Mouse (Mus musculus) G1E (cell line): Measurements from ENCODE around the gene Tcta. TPM values are rescaled to one million over a fixed set of nuclear protein-coding genes. Genes with fewer than 3 reads are reported as not detected.
"Not testable (repeated sequence)": the region's sequence is repeated elsewhere in the genome, so short reads cannot be mapped to it uniquely, and the experiment has no call there.

Source experiments
- ATAC-seq: 2 replicates; pipeline ENCODE4 v1.8.0; 2016; ENCODE audit warnings: mild to moderate bottlenecking; ENCODE audit not compliant: insufficient number of reproducible peaks, poor library complexity, low FRiP score, severe bottlenecking; ENCODE audit errors: extremely low read depth
- DNase-seq: peaks from one replicate; pipeline ENCODE4 v3.0.0; 2012; ENCODE audit warnings: low spot score
- H3K27me3 ChIP-seq: 2 replicates; pipeline ENCODE4 v1.6.1; 2012; ENCODE audit warnings: mild to moderate bottlenecking, low read length, inconsistent platforms; ENCODE audit not compliant: insufficient read depth
- H3K36me3 ChIP-seq: replicated peaks from 2 replicates; pipeline ENCODE3; 2012; ENCODE audit warnings: mild to moderate bottlenecking, inconsistent platforms
- H3K4me1 ChIP-seq: 2 replicates; pipeline ENCODE4 v1.6.1; 2012; ENCODE audit warnings: low read depth, low read length, inconsistent platforms, mixed read lengths; ENCODE audit not compliant: insufficient read depth
- H3K4me3 ChIP-seq: 2 replicates; pipeline ENCODE4 v1.5.1; 2012; ENCODE audit warnings: low read depth, mild to moderate bottlenecking, inconsistent platforms, low read length, moderate library complexity, mixed read lengths
- H3K9me3 ChIP-seq: replicated peaks from 2 replicates; pipeline ENCODE4 v1.6.1; 2012; ENCODE audit warnings: inconsistent platforms
- CTCF ChIP-seq: IDR thresholded peaks from 2 replicates; pipeline ENCODE4 v1.5.1; 2012; ENCODE audit warnings: low read depth, low read length, inconsistent platforms, mixed read lengths
- GATA1 ChIP-seq: IDR thresholded peaks from 2 replicates; pipeline ENCODE4 v1.6.1; 2012; ENCODE audit warnings: borderline replicate concordance, low read length, inconsistent platforms, mixed read lengths
- GATA2 ChIP-seq: IDR thresholded peaks from 2 replicates; pipeline ENCODE4 v1.6.1; 2012; ENCODE audit warnings: low read depth, low read length, inconsistent platforms, borderline replicate concordance
- POLR2AphosphoS5 ChIP-seq: IDR thresholded peaks from 2 replicates; pipeline ENCODE4 v1.6.1; 2012; ENCODE audit warnings: low read depth, low read length, inconsistent platforms; ENCODE audit not compliant: insufficient replicate concordance
- TAL1 ChIP-seq: conservative IDR thresholded peaks from 2 replicates; pipeline ENCODE4 v1.6.1; 2012; ENCODE audit warnings: low read depth, low read length, inconsistent platforms, mixed read lengths
- polyA plus RNA-seq: library from polyadenylated mRNA; stranded (reverse); fragments of >175 nt; gene quantifications from 2 replicates; pipeline ENCODE4 v1.2.3, GENCODE M21; 2012
- total RNA-seq, 2 experiments: library from RNA; stranded (forward) in 1 of 2; stranded (reverse) in 1 of 2; fragments of 200-1000 nt in 1 of 2; fragments of >200 nt in 1 of 2; fragmentation: Nextera tagmentation in 1 of 2; gene quantifications; 2 replicates each; pipeline ENCODE4 v1.2.3; 2014 to 2017

The Tcta gene
- total and polyA plus RNA-seq, 3 experiments = 3.6 to 24.2 (median 11.9) TPM

DNA sequence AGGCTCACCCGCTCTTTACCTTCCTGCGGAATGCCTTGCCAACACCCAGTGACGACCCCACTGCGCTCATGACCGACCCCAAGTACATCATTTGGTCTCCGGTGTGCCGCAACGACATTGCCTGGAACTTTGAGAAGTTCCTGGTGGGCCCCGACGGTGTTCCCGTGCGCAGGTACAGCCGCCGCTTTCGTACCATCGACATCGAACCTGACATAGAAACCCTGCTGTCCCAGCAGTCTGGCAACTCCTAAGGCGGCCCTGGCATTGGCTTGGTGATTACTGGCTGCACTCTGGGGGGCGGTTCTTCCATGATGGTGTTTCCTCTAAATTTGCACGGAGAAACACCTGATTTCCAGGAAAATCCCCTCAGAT is 33.9 kb upstream of the Tcta start:
- Histone ChIP-seq H3K9me3 (no peaks in the 10 kb centered on the region), H3K4me3 (peak overlapping the region; percentile 91), H3K4me1 (peaks cover 64% of the 10 kb centered on the region), H3K27me3 (no peaks in the 10 kb centered on the region), H3K36me3 (peaks cover 46% of the 10 kb centered on the region)
- no peak for DNase-seq
- no peak for TF ChIP-seq CTCF
- TF ChIP-seq GATA2 = no peak
- TF ChIP-seq POLR2AphosphoS5 = no peak
- TF ChIP-seq GATA1 = no peak
- TF ChIP-seq TAL1 = no peak
- ATAC-seq = no peak

GRCm38 (mm10) chr9:108338886-108339781 is 33.2 kb upstream of the Tcta start, which contains the start of gene Gpx1:
TSS of gene Gpx1 (plus strand) at chr9:108338903.
- H3K4me1 ChIP-seq = peaks cover 58% of the 10 kb centered on the region
- peak; percentile 82 for ATAC-seq
- peaks cover 54% of the 10 kb centered on the region for H3K36me3 ChIP-seq

DNA sequence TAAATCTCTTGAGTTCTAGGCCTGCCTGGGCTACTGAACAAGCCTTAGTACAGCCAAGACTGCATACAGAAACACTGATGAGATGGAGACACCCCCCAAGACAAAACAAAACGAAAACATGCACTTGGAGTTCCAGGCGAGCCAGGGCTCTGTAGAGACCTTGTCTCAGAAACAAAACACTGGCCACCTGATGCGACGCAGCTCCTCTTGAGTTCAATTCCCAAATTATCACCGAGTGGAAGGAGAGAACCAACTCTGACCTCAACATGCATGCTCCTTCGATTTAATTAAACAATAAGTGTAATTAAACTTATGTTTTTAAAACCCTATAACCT is 32.6 kb upstream of the Tcta start:
- Histone ChIP-seq H3K9me3 (no peaks in the 10 kb centered on the region), H3K36me3 (peaks cover 59% of the 10 kb centered on the region), H3K4me1 (peaks cover 52% of the 10 kb centered on the region), H3K27me3 (no peaks in the 10 kb centered on the region), H3K4me3 (peak overlapping the region; percentile 91; the same call in 1 of the 2 replicates)
- DNase-seq (no peak), ATAC-seq (no peak)
- no peak for TF ChIP-seq POLR2AphosphoS5
- TF ChIP-seq TAL1 = no peak
- no peak for TF ChIP-seq CTCF
- no peak for TF ChIP-seq GATA2
- no peak for TF ChIP-seq GATA1

More at GRCm38 (mm10) chr9:108338886-108339781, 33.2 kb upstream of the Tcta start, which contains the start of gene Gpx1:
- TF ChIP-seq TAL1 = no peak
- peak; percentile 93 for TF ChIP-seq POLR2AphosphoS5
- Histone ChIP-seq H3K4me3 (peak within 1 kb of the TSS; percentile 91), H3K9me3 (no peaks in the 10 kb centered on the region), H3K27me3 (no peaks in the 10 kb centered on the region)
- DNase-seq = peak; percentile 96

- ATAC-seq (no peak), DNase-seq (no peak)
- H3K9me3 ChIP-seq = no peaks in the 10 kb centered on the region
- no peaks in the 10 kb centered on the region for H3K27me3 ChIP-seq
- H3K4me3 ChIP-seq = peak overlapping the region; percentile 91; the same call in 1 of the 2 replicates
- no peak for TF ChIP-seq POLR2AphosphoS5
- no peak for TF ChIP-seq CTCF
- TF ChIP-seq GATA2 = no peak
- no peak for TF ChIP-seq TAL1
- no peak for TF ChIP-seq GATA1
- peaks cover 64% of the 10 kb centered on the region for H3K36me3 ChIP-seq
- H3K4me1 ChIP-seq = peaks cover 49% of the 10 kb centered on the region
These were observed 32.0 kb upstream of the Tcta start for GRCm38 (mm10) chr9:108337848-108338550.

DNA sequence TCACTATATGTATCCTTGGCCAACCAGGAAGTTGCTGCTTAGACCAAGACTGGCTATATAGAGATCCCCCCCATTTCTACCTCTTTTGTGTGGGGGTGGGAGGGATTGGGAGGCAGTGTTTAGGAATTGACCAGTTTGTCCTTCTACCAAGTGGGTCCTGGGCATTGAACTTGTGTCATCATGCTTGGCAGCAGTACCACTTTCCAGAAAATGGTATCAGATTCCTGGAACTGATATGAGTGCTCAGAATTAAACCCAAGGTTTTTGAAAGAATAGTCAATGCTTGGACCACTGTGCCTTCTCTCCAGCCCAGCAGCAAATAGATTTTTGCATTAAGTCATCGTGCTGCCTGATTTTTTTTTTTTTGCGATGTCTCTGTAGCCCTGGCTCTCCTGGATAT is 19.9 kb upstream of the Tcta start:
- Histone ChIP-seq H3K36me3 (peaks cover 85% of the 10 kb centered on the region), H3K9me3 (no peaks in the 10 kb centered on the region), H3K27me3 (no peaks in the 10 kb centered on the region), H3K4me3 (no peak overlapping the region), H3K4me1 (peaks cover 23% of the 10 kb centered on the region)
- ATAC-seq (no peak), DNase-seq (no peak)
- TF ChIP-seq TAL1 (no peak), CTCF (no peak), GATA2 (no peak), POLR2AphosphoS5 (no peak), GATA1 (no peak)

DNA sequence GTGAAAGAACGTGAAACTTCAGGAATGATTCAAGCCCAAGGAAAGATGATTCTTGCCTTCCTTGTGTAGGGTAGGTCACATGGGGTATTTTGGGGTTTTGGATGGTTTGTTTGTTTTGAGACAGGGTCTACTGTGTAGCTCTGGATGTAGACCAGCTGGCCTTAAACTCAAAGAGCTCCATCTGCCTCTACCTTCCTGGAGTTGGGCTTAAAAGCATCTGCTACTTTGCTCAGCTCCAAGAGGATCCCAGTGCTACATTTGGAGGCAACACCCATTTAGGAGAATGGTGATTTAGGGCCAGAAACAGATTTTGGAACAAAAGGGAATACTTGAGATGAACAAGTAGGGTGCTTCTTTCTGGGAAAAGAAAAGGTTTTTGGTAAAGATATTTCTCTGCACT is 18.8 kb upstream of the Tcta start:
- TF ChIP-seq CTCF (no peak), GATA2 (no peak), TAL1 (no peak), GATA1 (no peak), POLR2AphosphoS5 (no peak)
- Histone ChIP-seq H3K36me3 (peaks cover 85% of the 10 kb centered on the region), H3K9me3 (no peaks in the 10 kb centered on the region), H3K27me3 (no peaks in the 10 kb centered on the region), H3K4me3 (no peak overlapping the region), H3K4me1 (peaks cover 26% of the 10 kb centered on the region)
- DNase-seq = no peak
- no peak for ATAC-seq

DNA sequence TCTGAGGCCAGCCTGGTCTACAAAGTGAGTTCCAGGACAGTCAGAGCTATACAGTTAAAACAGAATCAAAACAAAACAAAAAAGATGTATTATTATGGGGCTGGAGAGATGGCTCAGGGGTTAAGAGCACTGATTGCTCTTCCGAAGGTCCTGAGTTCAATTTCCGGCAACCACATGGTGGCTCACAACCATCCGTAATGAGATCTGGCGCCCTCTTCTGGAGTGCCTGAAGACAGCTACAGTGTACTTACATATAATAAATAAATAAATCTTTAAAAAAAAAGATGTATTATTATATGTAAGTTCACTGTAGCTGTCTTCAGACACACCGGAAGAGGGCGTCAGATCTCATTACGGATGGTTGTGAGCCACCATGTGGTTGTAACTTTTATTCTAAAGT is 16.1 kb upstream of the Tcta start:
- H3K9me3 ChIP-seq, H3K27me3 ChIP-seq, H3K4me3 ChIP-seq, ATAC-seq, DNase-seq: not testable (repeated sequence)
- Histone ChIP-seq H3K4me1 (peaks cover 45% of the 10 kb centered on the region), H3K36me3 (peaks cover 76% of the 10 kb centered on the region)
